Mouse (Mus musculus): ENCODE measurements at regions not wholly inside any gene's neighbourhood (a gene's known extent, or its start where the extent isn't known, plus 50 kb on each side); places are given as distances from the start of the nearest gene placed in this dataset.

- Histone ChIP-seq H3K4me1 (ENCODE audit: control insufficient read depth, insufficient read depth, low read length) (no peaks in the 10 kb centered on the region), H3K27ac (ENCODE audit: low read length) (no peak overlapping the region), H3K9me3 (ENCODE audit: control insufficient read depth, low read length) (no peaks in the 10 kb centered on the region), H3K4me3 (ENCODE audit: low read length) (no peak overlapping the region), H3K4me2 (ENCODE audit: low read depth, low read length) (no peak overlapping the region), H3K27me3 (replicated peaks; ENCODE audit: control insufficient read depth, insufficient read depth, low read length) (no peaks in the 10 kb centered on the region), H3K36me3 (ENCODE audit: control insufficient read depth, insufficient read depth, low read length) (no peaks in the 10 kb centered on the region), H3K9ac (ENCODE audit: low read depth, low read length) (no peak overlapping the region)
- WGBS: 74% methylated on average over 4 of the region's 4 CpGs
- no peak for ATAC-seq
Measured at GRCm38 (mm10) chr3:102281983-102282382, 77.5 kb upstream of the Vangl1 start.

GRCm38 (mm10) chr3:102276758-102277157 is 72.3 kb upstream of the Vangl1 start:
- Histone ChIP-seq H3K9ac (ENCODE audit: low read depth, low read length) (no peak overlapping the region), H3K27me3 (replicated peaks; ENCODE audit: control insufficient read depth, insufficient read depth, low read length) (no peaks in the 10 kb centered on the region), H3K36me3 (ENCODE audit: control insufficient read depth, insufficient read depth, low read length) (no peaks in the 10 kb centered on the region), H3K4me1 (ENCODE audit: control insufficient read depth, insufficient read depth, low read length) (0 out of 2 replicates have a peak, but pooled peaks cover 3% of the 10 kb centered on the region), H3K4me2 (ENCODE audit: low read depth, low read length) (no peak overlapping the region), H3K27ac (ENCODE audit: low read length) (no peak overlapping the region), H3K4me3 (ENCODE audit: low read length) (no peak overlapping the region), H3K9me3 (ENCODE audit: control insufficient read depth, low read length) (no peaks in the 10 kb centered on the region)
- ATAC-seq: no peak
- WGBS: 88% methylated on average over 2 of the region's 2 CpGs

- 0 out of 2 replicates have a peak, but pooled peaks cover 3% of the 10 kb centered on the region for H3K4me1 ChIP-seq (ENCODE audit: control insufficient read depth, insufficient read depth, low read length)
- ATAC-seq: no peak
- no peak overlapping the region for H3K4me3 ChIP-seq (ENCODE audit: low read length)
- no peaks in the 10 kb centered on the region for H3K36me3 ChIP-seq (ENCODE audit: control insufficient read depth, insufficient read depth, low read length)
- no peak overlapping the region for H3K9ac ChIP-seq (ENCODE audit: low read depth, low read length)
- no peaks in the 10 kb centered on the region for H3K27me3 ChIP-seq (replicated peaks; ENCODE audit: control insufficient read depth, insufficient read depth, low read length)
- H3K27ac ChIP-seq (ENCODE audit: low read length): no peak overlapping the region
- H3K9me3 ChIP-seq (ENCODE audit: control insufficient read depth, low read length): no peaks in the 10 kb centered on the region
- WGBS: 62% methylated on average over 2 of the region's 2 CpGs
- H3K4me2 ChIP-seq (ENCODE audit: low read depth, low read length): no peak overlapping the region
Measured at GRCm38 (mm10) chr3:102276283-102276682, 71.8 kb upstream of the Vangl1 start.

DNA sequence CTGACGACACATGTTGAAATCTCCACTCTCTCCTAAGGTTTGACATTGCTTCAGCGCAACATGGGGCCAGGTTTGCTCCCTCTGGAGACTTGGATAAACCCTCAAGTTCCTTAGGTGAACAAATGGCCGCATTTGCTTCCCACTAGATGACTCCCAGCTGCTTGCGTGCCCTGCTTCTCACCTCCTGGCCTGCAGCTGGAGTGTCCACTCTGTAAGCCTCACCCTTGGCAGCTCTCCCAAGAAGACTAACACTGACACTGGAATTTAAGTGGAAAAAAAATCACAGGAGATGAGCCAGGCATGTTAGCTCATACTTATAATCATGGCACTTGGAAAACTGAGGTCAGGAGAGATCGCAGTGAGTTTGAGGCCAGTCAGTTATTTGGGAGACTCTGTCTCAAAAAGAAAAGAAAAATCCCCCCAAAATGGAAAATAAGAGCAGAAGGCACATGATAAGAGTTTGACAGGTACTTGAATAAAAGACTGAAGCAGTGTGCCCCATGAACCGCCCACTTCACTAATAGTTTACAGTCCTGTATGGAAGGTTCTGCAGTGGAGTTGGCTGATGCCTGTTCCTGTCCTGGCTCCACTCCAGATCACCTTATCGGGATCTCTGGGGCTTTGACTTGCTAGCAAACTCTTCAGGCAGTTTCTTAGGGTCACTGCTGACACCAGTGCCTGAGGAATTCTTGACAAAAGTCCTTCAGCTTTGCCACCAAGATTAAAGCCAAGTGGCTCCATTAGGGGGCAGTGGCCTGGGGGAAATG is 70.9 kb upstream of the Vangl1 start:
- 52% methylated on average over 7 of the region's 7 CpGs for WGBS

GRCm38 (mm10) chr3:102270779-102271178 is 66.3 kb upstream of the Vangl1 start:
- ATAC-seq: no peak
- H3K27me3 ChIP-seq (replicated peaks; ENCODE audit: control insufficient read depth, insufficient read depth, low read length): no peaks in the 10 kb centered on the region
- H3K9ac ChIP-seq (ENCODE audit: low read depth, low read length): no peak overlapping the region
- no peak overlapping the region for H3K4me2 ChIP-seq (ENCODE audit: low read depth, low read length)
- no peak overlapping the region for H3K4me3 ChIP-seq (ENCODE audit: low read length)
- no peak overlapping the region for H3K27ac ChIP-seq (ENCODE audit: low read length)
- H3K36me3 ChIP-seq (ENCODE audit: control insufficient read depth, insufficient read depth, low read length): no peaks in the 10 kb centered on the region
- WGBS: 87% methylated on average over 6 of the region's 6 CpGs
- H3K9me3 ChIP-seq (ENCODE audit: control insufficient read depth, low read length): no peaks in the 10 kb centered on the region
- 0 out of 2 replicates have a peak, but pooled peaks cover 3% of the 10 kb centered on the region for H3K4me1 ChIP-seq (ENCODE audit: control insufficient read depth, insufficient read depth, low read length)

More for the DNA sequence above, 70.9 kb upstream of the Vangl1 start:
- Histone ChIP-seq H3K4me2 (ENCODE audit: low read depth, low read length) (no peak overlapping the region), H3K9me3 (ENCODE audit: control insufficient read depth, low read length) (no peaks in the 10 kb centered on the region), H3K4me1 (ENCODE audit: control insufficient read depth, insufficient read depth, low read length) (0 out of 2 replicates have a peak, but pooled peaks cover 3% of the 10 kb centered on the region), H3K27ac (ENCODE audit: low read length) (peak overlapping the region; percentile 3; the same call in 1 of the 2 replicates), H3K9ac (ENCODE audit: low read depth, low read length) (no peak overlapping the region), H3K36me3 (ENCODE audit: control insufficient read depth, insufficient read depth, low read length) (no peaks in the 10 kb centered on the region), H3K4me3 (ENCODE audit: low read length) (no peak overlapping the region), H3K27me3 (replicated peaks; ENCODE audit: control insufficient read depth, insufficient read depth, low read length) (no peaks in the 10 kb centered on the region)
- ATAC-seq: peak; percentile 62

- no peak overlapping the region for H3K27ac ChIP-seq (ENCODE audit: low read length)
- H3K4me1 ChIP-seq (ENCODE audit: control insufficient read depth, insufficient read depth, low read length): 0 out of 2 replicates have a peak, but pooled peaks cover 2% of the 10 kb centered on the region
- WGBS: 54% methylated on average over 6 of the region's 6 CpGs
- no peaks in the 10 kb centered on the region for H3K9me3 ChIP-seq (ENCODE audit: control insufficient read depth, low read length)
- no peak overlapping the region for H3K4me2 ChIP-seq (ENCODE audit: low read depth, low read length)
- H3K4me3 ChIP-seq (ENCODE audit: low read length): no peak overlapping the region
- no peak overlapping the region for H3K9ac ChIP-seq (ENCODE audit: low read depth, low read length)
- H3K27me3 ChIP-seq (replicated peaks; ENCODE audit: control insufficient read depth, insufficient read depth, low read length): no peaks in the 10 kb centered on the region
- H3K36me3 ChIP-seq (ENCODE audit: control insufficient read depth, insufficient read depth, low read length): no peaks in the 10 kb centered on the region
- ATAC-seq: no peak
Measured at GRCm38 (mm10) chr3:102270257-102270656, 65.8 kb upstream of the Vangl1 start.

- H3K27me3 ChIP-seq (replicated peaks; ENCODE audit: control insufficient read depth, insufficient read depth, low read length): no peaks in the 10 kb centered on the region
- H3K4me1 ChIP-seq (ENCODE audit: control insufficient read depth, insufficient read depth, low read length): no peaks in the 10 kb centered on the region
- no peak overlapping the region for H3K4me2 ChIP-seq (ENCODE audit: low read depth, low read length)
- H3K4me3 ChIP-seq (ENCODE audit: low read length): no peak overlapping the region
- no peak overlapping the region for H3K27ac ChIP-seq (ENCODE audit: low read length)
- ATAC-seq: no peak
- H3K36me3 ChIP-seq (ENCODE audit: control insufficient read depth, insufficient read depth, low read length): no peaks in the 10 kb centered on the region
- H3K9ac ChIP-seq (ENCODE audit: low read depth, low read length): no peak overlapping the region
- WGBS: 73% methylated on average over 9 of the region's 9 CpGs
- no peaks in the 10 kb centered on the region for H3K9me3 ChIP-seq (ENCODE audit: control insufficient read depth, low read length)
Measured at GRCm38 (mm10) chr3:102266136-102266535, 61.6 kb upstream of the Vangl1 start.

DNA sequence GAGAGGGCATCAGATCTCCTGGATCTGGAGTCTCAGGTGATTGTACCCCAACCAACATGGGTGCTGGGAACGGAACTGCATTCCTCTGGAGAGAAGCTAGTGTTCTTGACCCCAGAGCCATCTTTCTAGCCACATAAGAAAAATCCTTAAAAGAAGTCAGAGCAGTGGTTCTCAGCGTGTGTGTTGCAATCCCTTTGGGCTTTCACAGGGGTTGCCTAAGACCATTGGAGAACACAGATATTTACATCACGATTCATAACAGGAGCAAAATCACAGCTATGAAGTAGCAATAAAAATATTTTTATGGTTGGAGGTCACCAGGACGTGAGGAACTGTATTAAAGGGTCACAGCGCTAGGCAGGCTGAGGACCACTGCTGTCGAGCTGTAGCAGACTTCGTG is 60.7 kb upstream of the Vangl1 start:
- 68% methylated on average over 7 of the region's 7 CpGs for WGBS
- Histone ChIP-seq H3K9me3 (ENCODE audit: control insufficient read depth, low read length) (no peaks in the 10 kb centered on the region), H3K27me3 (replicated peaks; ENCODE audit: control insufficient read depth, insufficient read depth, low read length) (no peaks in the 10 kb centered on the region), H3K27ac (ENCODE audit: low read length) (no peak overlapping the region), H3K4me3 (ENCODE audit: low read length) (no peak overlapping the region), H3K36me3 (ENCODE audit: control insufficient read depth, insufficient read depth, low read length) (no peaks in the 10 kb centered on the region), H3K9ac (ENCODE audit: low read depth, low read length) (no peak overlapping the region), H3K4me1 (ENCODE audit: control insufficient read depth, insufficient read depth, low read length) (no peaks in the 10 kb centered on the region), H3K4me2 (ENCODE audit: low read depth, low read length) (no peak overlapping the region)
- no peak for ATAC-seq

DNA sequence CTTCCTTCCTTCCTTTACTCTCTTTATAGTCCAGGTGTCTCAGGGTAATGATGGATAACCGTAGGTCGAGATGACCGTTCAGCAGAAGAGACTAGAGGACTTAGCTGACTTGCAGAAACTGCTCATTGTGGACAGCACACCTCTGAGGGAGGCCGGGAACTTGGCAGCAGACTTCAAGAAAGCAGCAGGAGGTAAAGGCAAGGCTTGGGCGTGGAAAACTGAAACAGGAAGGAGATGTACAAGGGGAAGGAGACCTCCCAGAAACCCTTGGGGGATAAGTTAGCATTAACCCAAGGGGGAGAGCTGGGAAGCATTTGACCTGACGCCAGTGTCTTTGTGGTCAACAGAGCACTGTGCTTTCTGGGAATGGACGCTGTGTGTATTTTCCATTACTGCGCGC is 58.8 kb upstream of the Vangl1 start:
- 72% methylated on average over 9 of the region's 9 CpGs for WGBS

GRCm38 (mm10) chr3:102262665-102263064 is 58.2 kb upstream of the Vangl1 start:
- ATAC-seq: no peak
- 35% methylated on average over 8 of the region's 8 CpGs for WGBS
- no peaks in the 10 kb centered on the region for H3K36me3 ChIP-seq (ENCODE audit: control insufficient read depth, insufficient read depth, low read length)
- H3K27me3 ChIP-seq (replicated peaks; ENCODE audit: control insufficient read depth, insufficient read depth, low read length): no peaks in the 10 kb centered on the region
- no peak overlapping the region for H3K27ac ChIP-seq (ENCODE audit: low read length)
- H3K4me1 ChIP-seq (ENCODE audit: control insufficient read depth, insufficient read depth, low read length): no peaks in the 10 kb centered on the region
- H3K9ac ChIP-seq (ENCODE audit: low read depth, low read length): no peak overlapping the region
- H3K4me3 ChIP-seq (ENCODE audit: low read length): no peak overlapping the region
- H3K9me3 ChIP-seq (ENCODE audit: control insufficient read depth, low read length): no peaks in the 10 kb centered on the region
- no peak overlapping the region for H3K4me2 ChIP-seq (ENCODE audit: low read depth, low read length)

More for the DNA sequence above, 58.8 kb upstream of the Vangl1 start:
- H3K36me3 ChIP-seq (ENCODE audit: control insufficient read depth, insufficient read depth, low read length): no peaks in the 10 kb centered on the region
- H3K4me3 ChIP-seq (ENCODE audit: low read length): no peak overlapping the region
- no peak overlapping the region for H3K9ac ChIP-seq (ENCODE audit: low read depth, low read length)
- H3K27ac ChIP-seq (ENCODE audit: low read length): no peak overlapping the region
- no peaks in the 10 kb centered on the region for H3K27me3 ChIP-seq (replicated peaks; ENCODE audit: control insufficient read depth, insufficient read depth, low read length)
- no peaks in the 10 kb centered on the region for H3K9me3 ChIP-seq (ENCODE audit: control insufficient read depth, low read length)
- H3K4me1 ChIP-seq (ENCODE audit: control insufficient read depth, insufficient read depth, low read length): no peaks in the 10 kb centered on the region
- H3K4me2 ChIP-seq (ENCODE audit: low read depth, low read length): no peak overlapping the region
- no peak for ATAC-seq

All from intestine, embryonic 16.5 days (tissue).